Mouse (Mus musculus): ENCODE results near the gene Abcb11. TPM values are rescaled to one million over a fixed set of nuclear protein-coding genes. Genes with fewer than 3 reads are reported as not detected.

Gene Abcb11
- 2.8 and 4.0 TPM in 2 replicates for polyA plus RNA-seq (2015; fragmentation: Nextera tagmentation; extraction: Ambion mirVana)

DNA sequence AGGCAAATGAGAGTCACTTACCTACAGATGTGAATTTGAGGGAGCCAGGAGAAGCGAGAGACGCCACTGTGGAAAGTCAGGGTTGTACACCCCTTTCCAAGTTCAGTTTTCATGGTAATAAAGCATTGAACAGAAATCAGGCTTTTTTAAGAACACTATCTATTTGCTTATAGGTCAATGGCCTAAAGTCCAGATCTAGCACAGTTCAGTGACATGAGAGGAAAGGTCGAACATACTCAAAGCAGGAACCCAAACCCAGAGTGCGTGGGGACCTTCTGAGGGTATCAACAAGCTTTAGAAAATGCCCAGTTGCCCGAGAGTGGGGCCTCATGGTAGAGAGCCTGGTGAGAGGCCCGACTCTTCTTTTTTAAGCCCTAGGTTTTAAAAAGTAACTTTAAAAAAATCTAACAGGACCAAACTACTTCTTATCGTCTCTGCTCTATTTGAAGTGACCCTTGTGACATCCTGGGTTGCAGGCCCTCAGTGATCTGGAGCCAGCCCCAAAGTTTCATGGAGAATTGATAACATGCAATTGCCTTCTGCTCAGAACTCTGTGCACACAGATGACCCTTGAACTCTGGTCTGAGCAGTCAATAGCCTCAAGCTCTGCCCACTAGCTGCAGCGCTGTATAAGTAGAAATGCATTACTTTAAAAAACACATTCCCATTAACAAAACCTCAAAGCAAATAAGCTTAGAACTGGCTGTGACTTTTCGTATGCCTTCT is at the start of gene Abcb11:
Gene Abcb11 (minus strand): TSS at position 121 of the 726 bp plus-strand sequence.
- Histone ChIP-seq H3K27me3 (replicated peaks; ENCODE audit: control insufficient read depth, insufficient read depth, low read length) (no peaks in the 10 kb centered on the region), H3K36me3 (ENCODE audit: control insufficient read depth, insufficient read depth) (no peaks in the 10 kb centered on the region), H3K4me1 (replicated peaks; ENCODE audit: control insufficient read depth, insufficient read depth, low read length) (no peaks in the 10 kb centered on the region), H3K9me3 (ENCODE audit: control insufficient read depth) (no peaks in the 10 kb centered on the region), H3K4me2 (replicated peaks; ENCODE audit: low read depth) (peak within 1 kb of the TSS; percentile 32), H3K9ac (ENCODE audit: low read depth, low read length) (no peak within 1 kb of the TSS), H3K4me3 (ENCODE audit: low read depth, low read length) (no peak within 1 kb of the TSS), H3K27ac (ENCODE audit: low read depth, low read length) (peak within 1 kb of the TSS; percentile 35)
- WGBS: 56% methylated on average over 9 of the region's 9 CpGs
- ATAC-seq: peak; percentile 33; the same call in 1 of the 2 replicates
- TF ChIP-seq CTCF (IDR thresholded peaks at IDR 0.05; ENCODE audit: low read depth): 0 out of 2 replicates have a peak, but pooled peaks have one; percentile 12

- Histone ChIP-seq H3K4me3 (ENCODE audit: low read depth, low read length) (no peak overlapping the region), H3K27me3 (replicated peaks; ENCODE audit: control insufficient read depth, insufficient read depth, low read length) (no peaks in the 10 kb centered on the region), H3K36me3 (ENCODE audit: control insufficient read depth, insufficient read depth) (no peaks in the 10 kb centered on the region), H3K4me2 (replicated peaks; ENCODE audit: low read depth) (no peak overlapping the region), H3K4me1 (replicated peaks; ENCODE audit: control insufficient read depth, insufficient read depth, low read length) (no peaks in the 10 kb centered on the region), H3K27ac (ENCODE audit: low read depth, low read length) (no peak overlapping the region), H3K9me3 (ENCODE audit: control insufficient read depth) (no peaks in the 10 kb centered on the region), H3K9ac (ENCODE audit: low read depth, low read length) (no peak overlapping the region)
- TF ChIP-seq CTCF (IDR thresholded peaks at IDR 0.05; ENCODE audit: low read depth): no peak
- ATAC-seq: peak; percentile 94
- WGBS: 35% methylated on average over 3 of the region's 3 CpGs
These were observed 43.9 kb upstream of the Abcb11 start for GRCm38 (mm10) chr2:69386118-69386871.

DNA sequence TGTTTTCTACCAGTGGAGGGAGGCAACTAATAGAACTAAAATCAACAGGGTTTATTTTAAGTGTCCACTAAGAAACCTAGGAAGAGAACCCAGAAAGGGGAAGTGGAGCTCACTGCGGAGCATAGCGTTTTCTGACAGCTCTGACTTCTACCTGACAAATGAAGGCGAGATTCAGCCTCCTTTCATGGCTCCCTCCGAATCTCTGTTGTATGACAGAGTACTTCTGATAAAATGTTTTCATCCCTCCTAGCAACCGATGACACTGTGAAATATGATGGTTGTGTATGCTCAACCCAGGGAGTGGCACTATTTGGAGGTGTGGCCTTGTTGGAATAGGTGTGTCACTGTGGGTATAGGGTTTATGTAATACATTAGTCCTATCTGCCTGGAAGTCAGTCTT is 40.4 kb upstream of the Abcb11 start:
- H3K4me2 ChIP-seq (replicated peaks; ENCODE audit: low read depth): no peak overlapping the region
- H3K9me3 ChIP-seq (ENCODE audit: control insufficient read depth): no peaks in the 10 kb centered on the region
- no peaks in the 10 kb centered on the region for H3K4me1 ChIP-seq (replicated peaks; ENCODE audit: control insufficient read depth, insufficient read depth, low read length)
- no peak overlapping the region for H3K4me3 ChIP-seq (ENCODE audit: low read depth, low read length)
- H3K27me3 ChIP-seq (replicated peaks; ENCODE audit: control insufficient read depth, insufficient read depth, low read length): no peaks in the 10 kb centered on the region
- peak; percentile 47; the same call in 1 of the 2 replicates for ATAC-seq
- no peak for TF ChIP-seq CTCF (IDR thresholded peaks at IDR 0.05; ENCODE audit: low read depth)
- H3K36me3 ChIP-seq (ENCODE audit: control insufficient read depth, insufficient read depth): no peaks in the 10 kb centered on the region
- H3K27ac ChIP-seq (ENCODE audit: low read depth, low read length): no peak overlapping the region
- H3K9ac ChIP-seq (ENCODE audit: low read depth, low read length): no peak overlapping the region
- WGBS: 58% methylated on average over 5 of the region's 5 CpGs

DNA sequence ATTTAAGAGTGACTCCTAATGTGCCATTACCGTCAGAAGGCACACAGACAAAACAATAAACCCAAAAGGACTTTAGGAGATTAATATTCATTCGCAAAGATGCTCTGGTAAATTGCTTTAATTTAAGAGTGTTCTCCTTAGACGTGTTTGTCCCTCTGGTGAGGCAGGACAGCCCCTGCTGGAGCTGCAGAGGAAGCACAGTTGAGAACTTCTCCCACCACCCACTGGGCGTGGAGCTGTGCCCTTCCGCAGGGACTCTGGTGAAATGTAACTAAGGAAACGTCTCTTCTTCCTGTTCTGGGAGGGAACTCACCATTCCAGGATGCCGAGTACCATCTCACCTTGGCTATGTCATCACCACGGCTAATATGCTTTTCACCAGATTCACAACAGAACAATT is 39.3 kb upstream of the Abcb11 start:
- no peaks in the 10 kb centered on the region for H3K27me3 ChIP-seq (replicated peaks; ENCODE audit: control insufficient read depth, insufficient read depth, low read length)
- 46% methylated on average over 8 of the region's 8 CpGs for WGBS
- no peak overlapping the region for H3K9ac ChIP-seq (ENCODE audit: low read depth, low read length)
- ATAC-seq: no peak
- no peaks in the 10 kb centered on the region for H3K36me3 ChIP-seq (ENCODE audit: control insufficient read depth, insufficient read depth)
- H3K9me3 ChIP-seq (ENCODE audit: control insufficient read depth): no peaks in the 10 kb centered on the region
- H3K4me1 ChIP-seq (replicated peaks; ENCODE audit: control insufficient read depth, insufficient read depth, low read length): no peaks in the 10 kb centered on the region
- no peak overlapping the region for H3K4me3 ChIP-seq (ENCODE audit: low read depth, low read length)
- no peak overlapping the region for H3K27ac ChIP-seq (ENCODE audit: low read depth, low read length)
- H3K4me2 ChIP-seq (replicated peaks; ENCODE audit: low read depth): no peak overlapping the region
- peak; percentile 56 for TF ChIP-seq CTCF (IDR thresholded peaks at IDR 0.05; ENCODE audit: low read depth)

GRCm38 (mm10) chr2:69380281-69380680 is 37.9 kb upstream of the Abcb11 start, which contains the start of gene Dhrs9:
Dhrs9 (plus strand) TSS chr2:69380445.
- no peak for TF ChIP-seq CTCF (IDR thresholded peaks at IDR 0.05; ENCODE audit: low read depth)
- WGBS: 33% methylated on average over 13 of the region's 13 CpGs
- Histone ChIP-seq H3K27ac (ENCODE audit: low read depth, low read length) (peak within 1 kb of the TSS; percentile 81), H3K36me3 (ENCODE audit: control insufficient read depth, insufficient read depth) (no peaks in the 10 kb centered on the region), H3K4me1 (replicated peaks; ENCODE audit: control insufficient read depth, insufficient read depth, low read length) (no peaks in the 10 kb centered on the region), H3K9ac (ENCODE audit: low read depth, low read length) (no peak within 1 kb of the TSS), H3K9me3 (ENCODE audit: control insufficient read depth) (no peaks in the 10 kb centered on the region), H3K27me3 (replicated peaks; ENCODE audit: control insufficient read depth, insufficient read depth, low read length) (no peaks in the 10 kb centered on the region), H3K4me2 (replicated peaks; ENCODE audit: low read depth) (peak within 1 kb of the TSS; percentile 56), H3K4me3 (ENCODE audit: low read depth, low read length) (peak within 1 kb of the TSS; percentile 20; the same call in 1 of the 2 replicates)
- peak; percentile 87 for ATAC-seq

DNA sequence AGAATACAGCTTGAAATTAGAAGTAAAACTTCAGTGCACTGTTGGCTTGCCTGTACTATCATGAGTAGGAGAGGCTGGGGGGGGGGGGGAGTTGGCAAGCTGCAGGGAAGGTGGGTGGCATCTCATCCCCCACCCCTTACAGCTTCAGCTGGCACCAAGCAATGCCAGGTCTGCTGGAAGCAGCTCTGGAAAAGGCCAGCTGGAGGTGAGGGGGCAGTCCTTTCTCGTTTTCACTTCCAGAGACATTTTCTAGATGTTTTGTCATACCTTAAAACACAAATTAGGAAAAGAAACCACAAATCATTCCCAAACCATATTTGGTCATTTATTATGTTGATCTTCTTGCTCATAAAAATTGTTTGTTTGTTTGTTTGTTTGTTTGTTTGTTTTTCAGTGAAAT is 37.4 kb upstream of the Abcb11 start:
- Histone ChIP-seq H3K36me3 (ENCODE audit: control insufficient read depth, insufficient read depth) (no peaks in the 10 kb centered on the region), H3K9me3 (ENCODE audit: control insufficient read depth) (no peaks in the 10 kb centered on the region), H3K4me2 (replicated peaks; ENCODE audit: low read depth) (no peak overlapping the region), H3K4me1 (replicated peaks; ENCODE audit: control insufficient read depth, insufficient read depth, low read length) (no peaks in the 10 kb centered on the region), H3K9ac (ENCODE audit: low read depth, low read length) (no peak overlapping the region), H3K27ac (ENCODE audit: low read depth, low read length) (no peak overlapping the region), H3K27me3 (replicated peaks; ENCODE audit: control insufficient read depth, insufficient read depth, low read length) (no peaks in the 10 kb centered on the region), H3K4me3 (ENCODE audit: low read depth, low read length) (no peak overlapping the region)
- no peak for TF ChIP-seq CTCF (IDR thresholded peaks at IDR 0.05; ENCODE audit: low read depth)
- no peak for ATAC-seq
- WGBS: 83% methylated on average over 1 of the region's 1 CpGs

Data from intestine, postnatal 0 days (tissue).